Mouse (Mus musculus) left cerebral cortex, adult 8-10 months (tissue): ENCODE data around the gene Gtpbp10. TPM values are rescaled to one million over a fixed set of nuclear protein-coding genes. Genes with fewer than 3 reads are reported as not detected.

Experiments
- DNase-seq, 2 experiments: peaks; one replicate each; pipeline ENCODE4 v3.0.0; 2022; ENCODE audit warnings: low spot score in 2 of 2
- total RNA-seq, 4 experiments: library from RNA; stranded (reverse); gene quantifications; 2 replicates each; pipeline ENCODE4 v1.2.4; 2022

Gtpbp10 gene
- total RNA-seq, result 10 to 100 TPM; 10.6 to 12.8 (median 10.9) TPM

DNA sequence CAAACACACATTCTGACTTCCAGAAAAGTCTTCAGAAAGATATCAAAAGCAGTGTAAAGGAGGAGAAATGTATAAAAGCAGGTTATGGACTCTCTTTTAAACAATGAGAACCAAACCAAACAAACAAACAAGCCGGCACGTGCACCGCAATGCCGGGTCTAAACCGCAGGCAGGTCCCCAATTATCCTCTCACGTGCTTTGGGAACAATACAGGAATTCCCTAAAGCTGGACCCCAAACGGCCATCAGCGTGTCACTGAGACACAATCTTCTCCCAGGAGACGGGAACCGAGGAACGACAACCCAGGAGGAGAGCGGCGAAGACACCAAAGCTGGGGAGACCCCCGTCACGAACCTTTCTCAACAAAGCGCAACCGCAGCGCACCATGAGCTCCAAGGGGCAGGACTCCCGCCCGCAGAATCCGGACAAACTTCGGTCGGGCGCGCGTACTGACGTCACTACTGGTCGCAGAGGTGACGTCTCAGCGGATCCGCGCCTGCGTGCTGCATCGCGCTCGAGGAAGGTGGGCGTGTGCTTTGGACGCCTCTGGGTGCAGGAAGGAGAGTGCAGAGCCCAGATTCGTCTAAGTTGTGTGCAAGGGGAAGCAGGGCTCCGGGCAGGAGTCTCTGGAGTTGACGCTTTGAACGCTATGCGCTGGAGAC lies at the start of gene Gtpbp10:
Gtpbp10 (minus strand) TSS at position 460 of the 662 bp plus-strand sequence.
- peak; percentile 87 to 91 for DNase-seq

GRCm38 (mm10) chr5:5587686-5588085 lies 28.3 kb upstream of the Gtpbp10 start:
- no peak for DNase-seq

DNA sequence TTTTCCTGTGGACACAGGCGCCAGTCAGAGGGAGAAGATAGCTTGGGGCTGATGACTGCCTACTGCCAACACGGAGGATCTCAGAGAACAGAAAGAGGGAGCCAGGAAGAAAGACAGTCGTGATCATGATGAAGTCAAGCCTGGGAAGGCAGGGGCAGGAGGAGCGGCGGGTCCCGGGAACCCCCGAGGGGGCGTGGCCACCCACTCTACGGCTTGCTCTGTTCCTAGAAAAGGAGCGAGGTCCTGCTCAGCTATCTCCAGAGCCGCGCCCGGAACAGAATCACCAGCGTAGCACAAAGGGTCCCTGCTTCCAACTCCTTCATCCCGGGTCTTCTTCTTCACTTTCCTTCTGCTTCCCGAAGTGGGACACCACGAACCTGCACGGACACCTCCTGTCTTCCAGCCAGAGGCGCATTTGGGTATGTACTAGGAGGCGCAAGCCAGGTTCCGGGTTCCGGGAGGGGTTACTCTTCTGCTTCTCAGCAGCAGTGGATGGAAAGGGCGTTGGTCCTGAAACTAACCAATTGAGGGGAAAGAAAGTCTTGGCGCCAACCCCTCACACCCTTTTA lies 14.5 kb upstream of the Gtpbp10 start, which contains the start of gene Gm8773:
Gm8773 (plus strand) TSS at position 51 of the 569 bp plus-strand sequence.
- peak in 1 of 2 experiments; percentile 4 for DNase-seq

GRCm38 (mm10) chr5:5562435-5562834 lies 3.1 kb upstream of the Gtpbp10 start:
- DNase-seq, result no peak

GRCm38 (mm10) chr5:5561041-5561706 lies 1.8 kb upstream of the Gtpbp10 start:
- DNase-seq, result no peak

- DNase-seq, result no peak
These were observed 460 bp upstream of the Gtpbp10 start for GRCm38 (mm10) chr5:5559798-5560197.

DNA sequence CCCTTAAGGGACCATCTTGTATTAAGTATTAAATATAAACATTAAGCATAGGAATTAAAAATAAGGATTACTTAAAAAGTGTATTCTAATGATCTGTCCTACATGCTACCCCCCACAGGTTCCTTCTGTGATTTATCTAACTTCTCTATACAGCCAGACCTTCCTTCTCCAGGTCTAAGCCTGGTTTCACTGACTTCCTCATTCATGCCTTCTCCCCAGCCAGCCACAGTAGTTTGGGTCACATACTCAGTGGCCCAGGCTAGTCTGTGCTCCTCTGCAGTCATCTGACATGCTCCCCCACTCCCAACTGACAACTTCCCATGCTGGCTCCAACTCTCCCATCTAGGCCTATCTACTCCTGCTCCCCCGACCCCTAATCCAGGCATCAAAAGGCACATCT lies 8.2 kb downstream of the Gtpbp10 start:
- no peak for DNase-seq

DNA sequence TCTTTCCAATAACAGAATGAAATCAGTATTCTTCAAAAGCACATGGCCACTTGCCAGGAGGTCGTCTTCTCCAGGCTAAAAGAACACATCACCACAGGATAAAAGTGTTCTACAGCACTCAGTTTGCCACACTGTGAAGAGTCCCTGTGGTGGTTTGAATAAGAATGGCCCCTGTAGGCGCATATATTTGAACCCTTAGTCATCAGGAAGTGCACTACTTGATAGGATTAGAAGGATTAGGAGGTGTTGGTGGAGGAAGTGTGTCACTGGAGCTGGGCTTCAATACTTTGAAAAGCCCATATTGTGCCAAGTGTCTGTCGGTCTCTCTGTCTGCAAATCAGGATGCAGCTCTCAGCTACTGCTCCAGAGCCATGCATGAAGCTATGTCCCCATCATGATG lies 19.0 kb downstream of the Gtpbp10 start:
- no peak for DNase-seq

DNA sequence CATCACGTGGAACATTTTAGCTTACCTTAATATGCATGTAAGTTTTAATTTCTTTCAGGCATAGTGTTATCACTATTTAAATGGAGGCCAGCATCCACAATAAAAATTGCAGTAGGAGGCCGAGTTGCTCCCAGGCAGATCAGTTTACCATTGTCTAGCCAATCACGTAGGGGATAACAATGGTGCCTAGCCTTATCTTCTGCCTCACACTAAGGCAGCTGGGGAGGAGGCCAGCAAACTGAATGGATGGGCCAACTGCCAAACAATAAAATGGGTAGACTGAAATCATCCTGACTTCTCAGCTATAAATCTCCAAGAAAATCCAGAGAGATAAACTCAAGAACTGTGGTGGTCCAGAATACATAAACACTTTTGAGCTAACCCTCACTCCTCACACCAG lies 19.6 kb downstream of the Gtpbp10 start:
- no peak for DNase-seq

GRCm38 (mm10) chr5:5536131-5536530 lies 23.2 kb downstream of the Gtpbp10 start:
- no peak for DNase-seq

GRCm38 (mm10) chr5:5533656-5534420 lies 25.5 kb downstream of the Gtpbp10 start:
- no peak for DNase-seq

GRCm38 (mm10) chr5:5515411-5515810 lies 43.9 kb downstream of the Gtpbp10 start:
- no peak for DNase-seq

DNA sequence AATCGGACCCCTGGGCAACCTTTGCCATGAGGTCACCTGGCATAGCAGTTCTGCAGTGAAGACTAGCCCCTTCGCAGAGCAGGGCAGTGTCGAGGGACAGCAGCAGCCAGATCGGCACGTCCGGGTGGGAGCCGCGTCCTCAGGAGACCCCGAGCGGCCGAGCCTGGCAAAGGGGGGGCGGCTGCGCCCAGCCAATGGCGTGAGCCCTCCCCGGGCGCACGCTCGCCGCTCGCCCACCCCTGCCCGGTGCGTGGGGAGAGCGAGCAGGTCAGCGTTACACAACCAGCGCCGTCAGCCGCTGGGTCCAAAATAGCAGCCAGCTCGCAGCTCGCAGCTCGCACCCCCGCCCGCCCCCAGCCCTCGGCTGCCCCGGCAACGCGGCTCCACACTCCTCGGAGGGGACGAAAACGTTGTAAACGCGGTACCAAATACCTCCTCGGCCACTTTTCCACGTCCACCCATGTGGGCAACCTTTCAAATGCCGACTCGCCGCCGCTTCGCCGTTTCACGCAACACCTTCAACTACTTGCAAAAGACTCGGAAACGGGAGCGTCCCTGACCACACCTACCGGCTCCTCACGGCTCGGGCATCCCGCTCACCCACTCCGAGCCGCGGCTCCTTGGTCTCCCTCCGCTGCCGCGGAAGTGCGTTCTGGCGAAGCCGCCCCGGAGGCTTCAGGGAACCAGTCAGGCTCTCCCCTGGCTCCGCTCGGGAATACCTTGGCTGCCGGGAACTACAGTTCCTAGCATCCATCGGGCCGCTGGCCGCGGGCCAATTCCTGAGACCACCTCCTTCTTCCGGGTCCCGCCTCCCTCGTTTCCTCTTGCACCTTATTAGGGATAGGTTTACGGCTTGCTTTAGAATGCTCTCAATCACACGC lies 44.9 kb downstream of the Gtpbp10 start, which contains the start of gene Cldn12:
Cldn12 (minus strand) TSS at position 763 of the 881 bp plus-strand sequence.
- peak; percentile 94 to 97 for DNase-seq

- DNase-seq, result no peak
These were observed 47.9 kb downstream of the Gtpbp10 start for GRCm38 (mm10) chr5:5511401-5511800.

GRCm38 (mm10) chr5:5510989-5511388 lies 48.3 kb downstream of the Gtpbp10 start:
- peak in 1 of 2 experiments; percentile 43 for DNase-seq

GRCm38 (mm10) chr5:5510304-5510887 lies 48.9 kb downstream of the Gtpbp10 start:
- DNase-seq, result no peak

GRCm38 (mm10) chr5:5508231-5508630 lies 51.1 kb downstream of the Gtpbp10 start:
- DNase-seq, result no peak

DNA sequence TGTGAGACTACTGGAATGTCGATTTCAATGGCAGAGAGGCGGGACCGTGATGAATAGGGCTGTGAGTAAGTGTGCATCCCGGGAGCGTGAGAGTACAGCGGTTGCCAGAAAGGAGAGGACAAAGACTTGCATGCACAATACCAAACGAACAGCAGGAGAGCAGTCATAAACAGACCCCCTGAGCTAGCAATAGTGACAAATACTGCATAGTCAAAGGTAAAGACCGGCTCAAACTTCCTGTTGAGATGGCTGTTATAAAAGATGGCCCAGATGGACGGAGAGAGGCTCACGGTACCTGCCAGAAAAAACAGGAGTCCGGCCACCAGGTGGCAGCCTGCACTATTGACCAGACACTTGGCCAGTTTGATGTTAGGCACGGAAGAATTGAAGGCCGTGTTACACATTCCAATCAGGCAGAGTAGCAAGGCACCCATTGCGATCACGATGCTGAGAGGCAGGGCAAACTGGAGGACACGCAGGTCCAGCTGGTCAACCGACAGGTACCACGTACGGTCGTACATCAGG lies 51.6 kb downstream of the Gtpbp10 start:
- peak; percentile 40 to 49 for DNase-seq

GRCm38 (mm10) chr5:5504456-5504855 lies 54.9 kb downstream of the Gtpbp10 start:
- DNase-seq, result no peak

- DNase-seq, result no peak
These were observed 56.0 kb downstream of the Gtpbp10 start for GRCm38 (mm10) chr5:5503381-5503780.
